Mouse (Mus musculus) hindlimb bud, embryonic 11.5 days (tissue): ENCODE results near the gene Lfng.

Source experiments
- DNase-seq: peaks from one replicate; pipeline ENCODE4 v3.0.0-alpha.2; 2012; ENCODE audit warnings: low read depth, low spot score; ENCODE audit errors: extremely low spot score

The Lfng gene

GRCm38 (mm10) chr5:140661875-140662643 lies 54.9 kb downstream of the Lfng start:
- no peak for DNase-seq

GRCm38 (mm10) chr5:140662741-140663592 lies 55.8 kb downstream of the Lfng start:
- DNase-seq = no peak

DNA sequence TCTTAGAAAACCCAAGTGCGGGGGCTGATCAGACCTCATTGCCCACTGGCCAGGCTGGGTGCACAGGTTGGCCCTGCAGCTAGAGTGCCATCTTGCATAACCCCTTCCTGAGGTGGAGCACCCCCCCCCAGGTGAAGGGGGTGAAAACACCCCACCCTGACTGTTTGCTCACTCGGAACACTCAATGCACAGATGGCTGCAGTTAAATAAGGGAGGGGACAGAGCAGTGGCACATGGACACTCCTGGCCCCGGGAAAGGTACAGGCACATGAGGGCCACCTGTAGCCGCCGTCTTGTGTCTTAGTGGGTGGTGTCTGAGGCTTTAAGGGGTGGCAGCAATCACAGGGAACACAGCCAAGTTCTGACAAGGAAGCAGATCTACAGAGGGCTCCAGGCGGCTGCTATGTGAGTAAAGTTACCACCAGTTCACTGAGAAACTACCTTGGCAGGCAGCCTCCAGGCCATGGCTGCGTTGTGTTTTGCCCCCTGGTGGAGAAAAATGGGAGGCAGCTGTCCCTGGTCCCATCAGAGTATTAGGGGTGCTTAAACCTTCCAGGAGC lies 56.6 kb downstream of the Lfng start:
- DNase-seq = no peak
